In the genomic region with DNA sequence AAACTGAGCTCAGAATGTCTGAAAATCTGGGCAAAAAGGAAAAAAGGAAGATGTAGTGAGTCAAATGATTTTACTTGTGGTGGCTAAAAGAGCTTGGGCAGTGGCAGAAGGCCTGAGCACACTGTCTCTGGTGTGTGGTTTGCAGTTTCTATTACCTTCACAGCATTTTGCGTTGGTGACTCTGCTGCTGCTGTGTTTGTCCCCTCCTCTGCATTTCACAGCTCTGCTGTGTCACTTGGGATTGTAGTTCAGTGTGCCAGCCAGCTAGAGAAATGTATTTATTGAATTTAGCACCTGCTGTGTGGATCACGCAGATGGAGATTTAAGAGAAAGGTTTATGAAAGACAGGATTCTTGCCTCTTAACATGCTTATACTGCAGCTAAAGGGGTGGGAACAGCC, we compare ENCODE assay signal across 9 mouse cellular contexts.
"Had no signal": no experiment of that assay in that cellular context is flagged by ENCODE, and none has a peak within 500 bp of the region (broad histone marks: within the 10 kb centered on the region; RNA-seq: fewer than 3 reads in every experiment).

No protein-coding gene starts in this region.

- DNase-seq: kidney, adult 2 months; kidney, postnatal 25 days; left cerebral cortex, postnatal 4 days; liver, postnatal 0 days; lung, embryonic 14.5 days; retina, postnatal 1 day; thymus, adult 2 months; thymus, postnatal 14 days; thymus, postnatal 4 days had no signal
